7 mouse cellular contexts compared by ENCODE assay signal in the genomic region with DNA sequence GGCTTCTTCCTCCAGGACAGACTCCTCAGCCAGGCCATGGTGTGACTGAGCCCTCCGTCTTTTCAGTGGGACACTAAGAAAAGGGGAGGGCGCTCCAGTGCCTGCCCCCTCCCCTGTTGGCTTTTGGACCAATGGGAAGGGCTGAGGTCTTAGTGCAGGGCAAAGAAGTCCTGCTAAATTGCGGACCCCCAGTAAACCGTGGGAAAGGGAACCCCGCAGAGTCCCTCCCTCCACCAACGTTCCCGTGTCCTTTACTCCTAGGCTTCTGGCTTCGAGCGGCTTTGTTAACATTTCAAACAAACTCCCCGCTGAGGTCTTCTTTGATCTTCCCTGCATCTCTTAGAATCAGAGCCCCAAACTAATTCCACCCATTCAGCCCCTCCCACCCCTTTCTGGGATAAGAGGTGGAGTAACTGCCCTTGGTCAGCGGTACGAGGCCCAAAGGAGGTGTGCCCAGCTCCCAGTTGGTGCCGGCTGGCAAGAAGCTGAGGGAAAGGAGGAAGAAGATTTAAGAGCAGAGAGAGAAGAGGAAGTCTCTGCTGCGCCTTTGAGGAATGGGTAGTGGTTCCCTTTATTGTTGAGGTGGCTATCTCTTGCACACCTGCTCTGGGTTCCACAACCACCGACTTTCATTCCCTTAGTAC. TPM values are rescaled to one million over a fixed set of nuclear protein-coding genes. Genes with fewer than 3 reads are reported as not detected.
DNase-seq lines count a peak whose midpoint lies in the region; ATAC-seq lines count a peak whose summit lies in the region.

No protein-coding gene starts in this region.

- peak overlapping the region; percentile 28; the same call in 1 of the 2 replicates for H3K9ac ChIP-seq in embryonic facial prominence, embryonic 11.5 days (replicated peaks; ENCODE audit: low read length)
- peak overlapping the region; percentile 7; the same call in 1 of the 2 replicates for H3K9ac ChIP-seq in kidney, embryonic 15.5 days
- H3K9ac ChIP-seq in midbrain, embryonic 11.5 days (ENCODE audit: low read length), result peak overlapping the region; percentile 10; the same call in 1 of the 2 replicates

- 2% methylated on average over 15 of the region's 15 CpGs for whole genome bisulfite sequencing in embryonic facial prominence, embryonic 11.5 days
- 8% methylated on average over 15 of the region's 15 CpGs for WGBS in kidney, embryonic 15.5 days
- under 1% methylated on average over 15 of the region's 15 CpGs for WGBS in midbrain, embryonic 11.5 days

- DNase-seq in adrenal gland, postnatal 10 days, result peak; percentile 59
- DNase-seq in embryonic facial prominence, embryonic 11.5 days (ENCODE audit: low spot score), result no peak
- DNase-seq in midbrain, embryonic 11.5 days (ENCODE audit: low spot score, missing footprints), result peak; percentile 93
- DNase-seq in cerebellum, postnatal 25 days, result no peak
- no peak for DNase-seq in urinary bladder, adult 2 months (ENCODE audit: low spot score)

- H3K4me3 ChIP-seq in embryonic facial prominence, embryonic 11.5 days (ENCODE audit: low read depth, low read length), result no peak overlapping the region
- H3K4me3 ChIP-seq in kidney, embryonic 15.5 days (replicated peaks), result peak overlapping the region; percentile 19
- no peak overlapping the region for H3K4me3 ChIP-seq in midbrain, embryonic 11.5 days (ENCODE audit: low read depth, low read length)

- H3K4me2 ChIP-seq in embryonic facial prominence, embryonic 11.5 days (ENCODE audit: low read depth, low read length), result peak overlapping the region; percentile 27
- peak overlapping the region; percentile 52 for H3K4me2 ChIP-seq in kidney, embryonic 15.5 days
- H3K4me2 ChIP-seq in midbrain, embryonic 11.5 days, result peak overlapping the region; percentile 32

- no peak overlapping the region for H3K27ac ChIP-seq in embryonic facial prominence, embryonic 11.5 days (replicated peaks; ENCODE audit: low read depth, low read length)
- H3K27ac ChIP-seq in kidney, embryonic 15.5 days, result peak overlapping the region; percentile 87
- peak overlapping the region; percentile 2; the same call in 1 of the 2 replicates for H3K27ac ChIP-seq in midbrain, embryonic 11.5 days (ENCODE audit: low read depth, low read length)

- H3K36me3 ChIP-seq in embryonic facial prominence, embryonic 11.5 days (replicated peaks; ENCODE audit: control insufficient read depth, insufficient read depth, low read depth, low read length), result no peaks in the 10 kb centered on the region
- no peaks in the 10 kb centered on the region for H3K36me3 ChIP-seq in kidney, embryonic 15.5 days
- no peaks in the 10 kb centered on the region for H3K36me3 ChIP-seq in midbrain, embryonic 11.5 days (ENCODE audit: control insufficient read depth, insufficient read depth, low read length)

- H3K4me1 ChIP-seq in embryonic facial prominence, embryonic 11.5 days (ENCODE audit: control insufficient read depth, insufficient read depth, low read length), result peaks cover 3% of the 10 kb centered on the region; the same call in 1 of the 2 replicates
- H3K4me1 ChIP-seq in kidney, embryonic 15.5 days, result peaks cover 48% of the 10 kb centered on the region
- peaks cover 26% of the 10 kb centered on the region for H3K4me1 ChIP-seq in midbrain, embryonic 11.5 days (ENCODE audit: control insufficient read depth, insufficient read depth, low read length)

- H3K9me3 ChIP-seq in embryonic facial prominence, embryonic 11.5 days (replicated peaks; ENCODE audit: control insufficient read depth, low read length), result no peaks in the 10 kb centered on the region
- H3K9me3 ChIP-seq in kidney, embryonic 15.5 days (replicated peaks), result no peaks in the 10 kb centered on the region
- H3K9me3 ChIP-seq in midbrain, embryonic 11.5 days (ENCODE audit: control insufficient read depth, low read length), result no peaks in the 10 kb centered on the region

- no peak for ATAC-seq in embryonic facial prominence, embryonic 11.5 days (replicated peaks; ENCODE audit: insufficient number of reproducible peaks, low FRiP score, low TSS enrichment, low read depth)
- peak; percentile 61 for ATAC-seq in kidney, embryonic 15.5 days (replicated peaks; ENCODE audit: low FRiP score)
- ATAC-seq in midbrain, embryonic 11.5 days (ENCODE audit: low FRiP score), result peak; percentile 73
- ATAC-seq in activated CD4-positive, CD25-positive, alpha-beta regulatory T cell, adult 4 months, result no peak

- H3K27me3 ChIP-seq in embryonic facial prominence, embryonic 11.5 days (ENCODE audit: control insufficient read depth, insufficient read depth, low read length), result peaks cover 39% of the 10 kb centered on the region
- peaks cover 32% of the 10 kb centered on the region for H3K27me3 ChIP-seq in kidney, embryonic 15.5 days
- peaks cover 36% of the 10 kb centered on the region for H3K27me3 ChIP-seq in midbrain, embryonic 11.5 days (ENCODE audit: control insufficient read depth, insufficient read depth, low read length)

RNA-seq across cellular contexts. Expression of a gene that starts 9.6 kb away (rescaled TPM):
- 10 to 100 TPM; 16.5 to 16.6 TPM for total RNA-seq in adrenal gland, postnatal 10 days (2021)
- 2.4 and 2.5 TPM in 2 replicates for polyA plus RNA-seq in embryonic facial prominence, embryonic 11.5 days (2014; fragmentation: Nextera tagmentation; extraction: Ambion mirVana)
- polyA plus RNA-seq in kidney, embryonic 15.5 days (2015; fragmentation: Nextera tagmentation; extraction: Ambion mirVana), result 8.3 and 9.1 TPM in 2 replicates
- 3.3 and 3.7 TPM in 2 replicates for polyA plus RNA-seq in midbrain, embryonic 11.5 days (2014; fragmentation: Nextera tagmentation; extraction: Ambion mirVana)
- polyA plus RNA-seq in activated CD4-positive, CD25-positive, alpha-beta regulatory T cell, adult 4 months (2017; shearing (Covaris generic)), result under 1 TPM; 0.20 TPM
- polyA plus RNA-seq in urinary bladder, adult 2 months (2012; rRNA removed), result 29.7 and 32.1 TPM in 2 replicates

RNA-seq across cellular contexts. Expression of a gene that starts 35.8 kb away (rescaled TPM):
- total RNA-seq in adrenal gland, postnatal 10 days (2021), result 1 to 10 TPM; 4.2 to 7.4 TPM
- 0.25 and 0.63 TPM in 2 replicates for polyA plus RNA-seq in embryonic facial prominence, embryonic 11.5 days (2014; fragmentation: Nextera tagmentation; extraction: Ambion mirVana)
- polyA plus RNA-seq in kidney, embryonic 15.5 days (2015; fragmentation: Nextera tagmentation; extraction: Ambion mirVana), result 1.1 and 1.6 TPM in 2 replicates
- 0.51 and 0.53 TPM in 2 replicates for polyA plus RNA-seq in midbrain, embryonic 11.5 days (2014; fragmentation: Nextera tagmentation; extraction: Ambion mirVana)
- under 1 TPM; 0.46 to 0.48 TPM for polyA plus RNA-seq in activated CD4-positive, CD25-positive, alpha-beta regulatory T cell, adult 4 months (2017; shearing (Covaris generic))
- polyA plus RNA-seq in urinary bladder, adult 2 months (2012; rRNA removed), result 3.1 and 4.0 TPM in 2 replicates

Comparison
In these comparisons a context has a peak if more than half of its experiments do, and no peak if none do; other contexts are left out.
1. DNase-seq: peak in adrenal gland, postnatal 10 days (single experiment) and midbrain, embryonic 11.5 days (single experiment); none in embryonic facial prominence, embryonic 11.5 days (single experiment), cerebellum, postnatal 25 days (0 of 2) and urinary bladder, adult 2 months (single experiment).
2. ATAC-seq: peak in kidney, embryonic 15.5 days (single experiment) and midbrain, embryonic 11.5 days (single experiment); none in embryonic facial prominence, embryonic 11.5 days (single experiment) and activated CD4-positive, CD25-positive, alpha-beta regulatory T cell, adult 4 months (single experiment).
3. Peak in every context shown above with its lines, with median percentiles within 50 percentile points of each other: H3K4me2 ChIP-seq and H3K9ac ChIP-seq.